Mouse (Mus musculus) bone marrow macrophage, adult 2 months (primary cell): ENCODE measurements around the gene Mphosph9. TPM values are rescaled to one million over a fixed set of nuclear protein-coding genes. Genes with fewer than 3 reads are reported as not detected.
"Not testable (repeated sequence)": the region's sequence is repeated elsewhere in the genome, so short reads cannot be mapped to it uniquely, and the experiment has no call there.

Experiments used
- H3K27ac ChIP-seq: 2 replicates; pipeline ENCODE4 v1.5.1; 2012; ENCODE audit warnings: low read depth, low read length; ENCODE audit not compliant: insufficient read depth
- H3K4me1 ChIP-seq: 2 replicates; pipeline ENCODE4 v1.6.1; 2012; ENCODE audit warnings: low read length; ENCODE audit not compliant: control insufficient read depth, insufficient read depth
- H3K4me3 ChIP-seq: 2 replicates; pipeline ENCODE4 v1.5.1; 2012; ENCODE audit warnings: mild to moderate bottlenecking, low read length, moderate library complexity; ENCODE audit not compliant: insufficient read depth
- CTCF ChIP-seq: IDR thresholded peaks from 2 replicates; pipeline ENCODE4 v1.5.1; 2012; ENCODE audit warnings: low read depth, mild to moderate bottlenecking, low read length, moderate library complexity
- POLR2A ChIP-seq: IDR thresholded peaks from 2 replicates; pipeline ENCODE4 v1.6.1; 2012; ENCODE audit warnings: mild to moderate bottlenecking, low read depth, low read length, borderline replicate concordance
- polyA plus RNA-seq: library from polyadenylated mRNA; stranded (reverse); fragments of >200 nt; gene quantifications from 2 replicates; pipeline ENCODE4 v1.2.4, GENCODE M21; 2012; ENCODE audit not compliant: missing spikeins, insufficient read depth, insufficient read length

Gene Mphosph9
- polyA plus RNA-seq, 1 experiment: 7.2 TPM

DNA sequence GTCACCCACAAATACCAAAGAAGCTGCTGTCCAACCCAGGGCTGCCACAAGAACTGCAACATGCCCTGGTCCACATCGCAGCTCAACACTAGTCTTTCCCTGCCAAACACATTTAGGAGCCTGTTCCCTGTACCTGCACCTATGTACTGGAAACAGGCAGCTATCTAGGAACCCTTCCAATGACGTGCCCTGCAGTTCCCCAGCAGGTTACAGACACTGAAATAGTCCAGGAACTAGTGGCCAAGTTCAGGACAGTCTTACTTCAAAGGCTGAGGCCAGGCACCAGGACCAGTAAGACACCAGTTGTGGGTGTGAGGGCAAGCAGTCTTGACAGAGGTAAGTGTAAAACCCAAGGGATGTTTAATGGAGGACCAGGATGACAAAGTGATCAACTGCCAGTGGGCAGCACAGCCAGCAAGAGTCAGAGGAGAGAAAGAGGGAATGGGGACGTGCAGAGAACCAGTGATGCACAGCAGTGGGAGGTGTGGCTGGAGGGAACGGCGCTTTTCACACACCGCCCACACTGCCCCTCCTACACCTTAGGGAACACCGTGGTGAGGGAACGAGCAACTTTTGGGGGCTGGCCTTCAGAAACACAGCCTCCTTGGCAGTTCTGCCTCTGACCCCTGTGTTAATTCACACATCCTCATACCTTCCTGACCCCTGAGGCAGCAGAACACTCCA lies 110.1 kb downstream of the Mphosph9 start:
- Histone ChIP-seq H3K4me1 (peaks cover 20% of the 10 kb centered on the region), H3K4me3 (no peak overlapping the region), H3K27ac (no peak overlapping the region)
- TF ChIP-seq CTCF (no peak), POLR2A (no peak)

DNA sequence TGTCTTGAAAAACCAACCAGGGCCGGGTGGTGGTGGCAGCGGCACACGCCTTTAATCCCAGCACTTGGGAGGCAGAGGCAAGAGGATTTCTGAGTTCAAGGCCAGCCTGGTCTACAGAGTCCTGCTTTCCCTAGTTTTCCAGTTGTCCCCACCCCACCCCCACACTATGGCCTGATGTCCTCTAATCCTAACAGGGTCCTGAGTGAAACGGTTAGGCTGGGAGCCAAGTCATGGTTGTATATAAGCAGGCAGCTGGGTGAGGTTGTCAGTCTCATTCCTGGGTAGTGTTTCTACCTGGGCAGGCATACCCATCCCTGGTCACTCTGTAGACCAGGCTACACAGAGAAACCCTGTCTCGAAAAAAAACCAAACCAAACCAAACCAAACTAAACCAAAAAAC lies 110.7 kb downstream of the Mphosph9 start:
- peaks cover 15% of the 10 kb centered on the region for H3K4me1 ChIP-seq
- not testable (repeated sequence) for H3K4me3 ChIP-seq, H3K27ac ChIP-seq

DNA sequence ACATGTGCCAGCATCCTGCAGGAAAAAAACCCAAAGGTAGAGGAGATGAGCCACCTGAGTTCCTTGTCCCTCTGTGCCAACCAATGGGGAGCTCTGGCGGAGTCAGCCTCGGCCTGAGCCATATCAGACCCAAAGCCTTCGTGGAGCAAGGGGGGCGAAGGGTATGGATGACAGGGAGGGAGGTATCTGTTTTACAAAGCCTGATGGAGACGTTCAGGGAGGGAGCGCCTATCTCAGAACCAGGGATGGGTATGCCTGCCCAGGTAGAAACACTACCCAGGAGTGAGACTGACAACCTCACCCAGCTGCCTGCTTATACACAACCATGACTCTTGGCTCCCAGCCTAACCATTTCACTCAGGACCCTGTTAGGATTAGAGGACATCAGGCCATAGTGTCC lies 111.4 kb downstream of the Mphosph9 start:
- H3K4me1 ChIP-seq: peaks cover 9% of the 10 kb centered on the region
- no peak for TF ChIP-seq POLR2A
- TF ChIP-seq CTCF: no peak
- no peak overlapping the region for H3K4me3 ChIP-seq
- H3K27ac ChIP-seq: no peak overlapping the region

DNA sequence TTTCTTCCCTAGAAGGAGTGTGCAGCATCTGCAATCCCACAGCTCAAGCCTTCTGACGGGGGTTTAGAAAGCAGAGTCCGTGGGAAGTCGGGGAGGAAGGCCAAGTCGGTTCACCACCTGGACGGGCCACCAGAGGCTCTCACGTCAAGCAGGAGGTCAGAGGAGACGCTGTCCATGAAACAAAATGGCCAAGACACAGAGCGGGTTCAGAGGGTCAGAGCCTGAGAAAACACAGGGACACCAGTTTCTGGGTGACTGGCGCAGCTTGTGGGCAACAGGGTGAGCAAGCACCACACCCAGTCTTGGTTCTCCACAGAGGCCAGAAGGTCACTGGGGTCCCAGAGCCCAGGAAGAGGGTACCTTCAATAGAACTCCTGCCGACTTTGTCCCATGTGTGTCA lies 112.1 kb downstream of the Mphosph9 start:
- H3K27ac ChIP-seq: no peak overlapping the region
- H3K4me1 ChIP-seq: peaks cover 2% of the 10 kb centered on the region
- H3K4me3 ChIP-seq: no peak overlapping the region
- TF ChIP-seq POLR2A (no peak), CTCF (no peak)

DNA sequence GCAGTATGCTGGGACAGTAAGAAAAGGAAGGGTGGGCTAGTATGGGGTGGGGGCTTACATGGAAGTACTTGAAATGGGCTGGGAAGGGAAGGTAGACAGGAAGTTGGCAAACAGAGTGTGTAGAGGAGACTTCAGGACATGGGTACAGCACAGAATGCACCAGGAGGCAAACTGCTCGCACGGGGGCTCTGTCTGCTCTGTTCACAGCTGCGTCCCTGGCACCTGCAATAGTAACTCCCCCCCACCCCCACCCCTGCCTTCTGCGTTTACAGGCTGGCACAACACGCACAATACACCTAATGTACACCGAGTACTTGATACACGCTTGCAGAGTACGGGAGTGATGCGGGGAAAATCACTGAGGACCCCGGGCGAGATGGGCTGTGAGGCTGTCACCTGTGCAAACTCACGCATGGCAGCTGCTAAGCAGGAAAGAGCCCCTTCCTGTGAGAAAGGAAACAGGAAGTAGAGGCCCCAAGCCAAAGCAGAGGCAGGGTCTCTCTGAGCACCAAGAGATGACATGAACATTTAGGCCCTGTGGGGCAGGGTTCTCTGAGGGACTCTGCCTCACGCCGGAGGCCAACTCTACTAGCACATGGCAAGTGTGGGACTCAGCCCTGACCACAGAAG lies 113.1 kb downstream of the Mphosph9 start:
- Histone ChIP-seq H3K4me1 (no peaks in the 10 kb centered on the region), H3K4me3 (no peak overlapping the region), H3K27ac (no peak overlapping the region)
- TF ChIP-seq POLR2A (no peak), CTCF (no peak)

DNA sequence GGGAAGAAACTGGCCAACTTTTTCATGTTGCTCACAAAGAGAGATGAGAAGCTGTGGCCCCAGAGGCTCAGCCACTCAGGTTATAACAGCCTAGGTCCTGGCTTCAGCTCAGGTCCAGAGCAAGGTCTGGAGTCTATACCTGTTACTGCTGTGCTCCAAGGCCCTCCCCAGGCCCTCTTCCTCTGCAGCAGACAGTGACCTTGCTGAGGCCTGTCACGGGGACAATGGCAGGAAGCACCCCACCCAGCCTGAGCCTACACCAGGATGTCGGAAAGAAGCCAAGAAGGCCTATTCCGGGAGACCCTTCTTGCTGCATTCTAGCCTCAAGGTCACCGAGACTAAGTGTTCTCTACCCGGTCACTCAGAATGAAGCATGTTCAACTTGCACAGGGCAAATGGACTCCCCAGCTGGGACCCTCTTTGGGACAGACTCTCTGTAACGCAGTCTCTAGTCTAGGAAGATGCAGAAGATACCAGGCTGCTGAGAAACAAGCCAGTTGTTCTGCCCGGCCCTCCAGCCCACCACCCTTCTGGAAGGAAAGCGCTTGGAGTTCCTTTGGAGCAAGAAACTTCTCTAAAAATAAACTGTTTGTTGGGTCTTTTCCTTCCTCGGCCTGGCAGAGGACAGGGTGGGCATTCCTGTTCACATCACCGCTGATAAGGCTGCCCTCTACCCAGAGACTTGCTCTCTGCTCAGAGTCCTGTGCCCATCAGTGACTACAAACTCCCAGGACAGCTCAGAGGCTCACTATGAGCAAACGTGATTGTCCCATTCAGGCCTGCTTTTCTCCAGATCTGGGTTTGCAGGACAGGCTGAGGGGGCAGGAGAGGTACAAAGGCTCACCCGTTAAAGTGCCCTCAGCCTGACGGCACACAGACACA lies 113.9 kb downstream of the Mphosph9 start:
- no peak overlapping the region for H3K27ac ChIP-seq
- TF ChIP-seq CTCF (no peak), POLR2A (no peak)
- H3K4me3 ChIP-seq: no peak overlapping the region
- H3K4me1 ChIP-seq: no peaks in the 10 kb centered on the region

DNA sequence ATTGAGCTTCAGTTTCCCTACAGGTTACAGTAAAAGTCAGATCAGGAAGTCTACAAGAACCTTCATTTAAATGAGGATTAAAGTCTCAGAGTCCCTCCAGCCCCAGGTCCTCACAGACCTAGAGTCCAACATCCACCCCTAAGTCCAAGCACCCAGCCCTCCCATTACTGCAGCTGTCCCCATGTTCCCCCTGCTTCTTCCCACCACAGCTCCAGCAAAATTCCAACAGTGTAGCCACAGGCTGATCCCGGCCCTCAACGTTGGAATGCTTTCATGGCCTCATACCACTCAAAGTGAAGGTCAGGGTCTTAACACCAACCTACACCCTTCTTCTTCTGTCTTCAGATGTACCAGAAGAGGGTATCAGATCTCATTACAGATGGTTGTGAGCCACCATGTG lies 116.1 kb downstream of the Mphosph9 start:
- Histone ChIP-seq H3K4me3 (no peak overlapping the region), H3K4me1 (no peaks in the 10 kb centered on the region), H3K27ac (no peak overlapping the region)
- TF ChIP-seq CTCF (no peak), POLR2A (no peak)

DNA sequence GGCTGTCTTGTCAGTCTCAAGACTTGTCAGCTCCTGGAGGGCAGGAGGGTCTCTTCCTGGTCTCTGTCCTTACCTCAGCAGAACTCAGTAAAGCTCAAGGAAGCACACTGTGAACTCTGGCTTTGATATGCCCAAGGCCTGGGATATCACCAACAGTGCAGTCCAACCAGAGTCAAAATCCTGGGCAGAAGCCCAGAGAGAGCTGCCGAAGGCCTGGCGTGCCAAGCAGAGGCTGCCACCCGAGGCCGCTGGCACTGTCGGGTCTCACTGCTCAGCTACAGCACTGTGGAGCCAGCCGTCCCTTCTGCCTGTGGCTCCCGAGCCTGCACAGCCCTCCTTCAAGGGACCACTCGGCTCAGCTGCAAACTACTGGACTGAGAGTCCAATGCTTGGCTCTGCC lies 116.5 kb downstream of the Mphosph9 start:
- Histone ChIP-seq H3K4me1 (no peaks in the 10 kb centered on the region), H3K27ac (no peak overlapping the region), H3K4me3 (no peak overlapping the region)
- TF ChIP-seq CTCF (no peak), POLR2A (no peak)

DNA sequence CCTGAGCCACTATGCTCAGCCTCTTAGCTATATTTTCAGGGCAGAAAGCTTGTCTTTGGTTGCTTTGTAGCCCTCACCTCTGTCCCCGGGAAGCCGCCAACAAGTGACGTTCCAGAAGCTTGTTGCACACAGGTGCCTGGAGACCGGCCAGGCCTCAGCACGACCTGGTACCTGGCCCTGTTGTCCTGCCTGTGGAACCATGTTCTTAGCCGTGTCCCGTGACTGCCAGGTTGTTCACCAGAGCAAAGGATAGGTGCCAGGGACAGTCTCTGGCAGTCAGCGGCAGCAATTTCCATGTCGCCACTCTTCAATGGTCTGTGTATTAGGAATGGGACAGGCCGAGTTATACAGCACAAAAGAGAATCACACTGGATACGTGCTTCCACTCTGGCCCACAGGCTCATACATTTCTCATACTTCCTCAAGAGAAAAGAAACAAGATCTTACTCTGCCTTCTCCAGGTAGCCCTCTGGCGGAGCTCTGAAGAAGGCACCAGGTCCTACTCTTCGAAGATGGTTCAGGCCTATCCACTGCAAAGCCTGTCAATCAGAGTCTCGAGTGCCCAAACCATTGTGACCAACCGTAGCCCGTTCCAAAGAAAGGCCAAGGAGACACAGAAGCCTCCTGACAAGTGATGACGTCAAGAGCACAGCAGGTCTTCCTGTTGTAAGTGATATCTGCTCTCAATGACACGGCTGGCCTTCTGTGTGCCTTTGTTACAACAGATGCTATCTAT lies 117.3 kb downstream of the Mphosph9 start:
- no peak for TF ChIP-seq CTCF
- no peak for TF ChIP-seq POLR2A
- H3K27ac ChIP-seq: no peak overlapping the region
- H3K4me1 ChIP-seq: no peaks in the 10 kb centered on the region
- no peak overlapping the region for H3K4me3 ChIP-seq

DNA sequence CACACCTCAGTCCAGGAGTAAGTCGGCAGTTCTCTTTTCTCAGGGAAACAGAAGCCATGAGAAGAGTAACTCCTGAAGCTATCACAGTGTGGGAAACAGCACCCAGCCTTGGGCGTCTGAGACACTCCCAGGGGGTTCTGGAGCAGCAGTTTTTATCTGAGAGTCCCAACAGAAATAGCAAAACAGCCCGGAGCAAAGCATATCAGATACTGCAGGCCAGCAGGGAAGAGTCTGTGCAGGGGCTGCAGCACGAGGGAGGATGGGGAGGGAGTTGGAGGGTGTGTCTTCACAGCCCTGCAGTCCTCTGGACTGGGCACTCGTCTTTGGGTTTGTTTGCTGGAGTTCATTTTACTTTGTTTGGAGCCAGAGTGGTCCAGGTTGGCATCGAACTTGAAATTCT lies 117.9 kb downstream of the Mphosph9 start:
- TF ChIP-seq POLR2A (no peak), CTCF (no peak)
- Histone ChIP-seq H3K4me1 (no peaks in the 10 kb centered on the region), H3K4me3 (no peak overlapping the region), H3K27ac (no peak overlapping the region)

DNA sequence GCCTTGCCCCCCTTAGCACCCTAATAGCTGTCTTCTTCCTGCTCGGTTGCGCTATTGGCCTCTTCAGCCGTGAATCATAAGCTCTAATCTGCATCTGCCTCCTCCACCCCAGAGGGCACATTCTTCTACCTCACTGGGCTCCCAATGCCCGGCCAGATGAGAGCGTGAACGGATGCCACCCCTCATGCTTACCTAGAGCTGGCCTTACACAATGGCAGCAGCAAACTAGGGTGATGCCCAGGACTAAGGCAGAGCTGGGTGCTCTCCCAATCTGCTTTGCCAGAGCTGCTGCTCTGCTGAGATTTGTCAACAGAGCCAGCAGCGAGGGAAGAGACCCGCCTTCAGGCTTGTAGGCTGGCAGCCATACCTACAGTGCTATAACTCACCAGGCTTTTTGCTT lies 119.7 kb downstream of the Mphosph9 start:
- no peaks in the 10 kb centered on the region for H3K4me1 ChIP-seq
- TF ChIP-seq CTCF (no peak), POLR2A (no peak)
- H3K4me3 ChIP-seq: no peak overlapping the region
- no peak overlapping the region for H3K27ac ChIP-seq
